Mouse (Mus musculus): Measurements from ENCODE around the gene Ptprn.

Gene Ptprn

GRCm38 (mm10) chr1:75221538-75221937 is 42.8 kb downstream of the Ptprn start:
- DNase-seq: no peak

- no peak for DNase-seq
These were observed 44.8 kb downstream of the Ptprn start, which contains the start of gene Tuba4a for GRCm38 (mm10) chr1:75219531-75219930. Tuba4a (minus strand) TSS chr1:75219865.

DNA sequence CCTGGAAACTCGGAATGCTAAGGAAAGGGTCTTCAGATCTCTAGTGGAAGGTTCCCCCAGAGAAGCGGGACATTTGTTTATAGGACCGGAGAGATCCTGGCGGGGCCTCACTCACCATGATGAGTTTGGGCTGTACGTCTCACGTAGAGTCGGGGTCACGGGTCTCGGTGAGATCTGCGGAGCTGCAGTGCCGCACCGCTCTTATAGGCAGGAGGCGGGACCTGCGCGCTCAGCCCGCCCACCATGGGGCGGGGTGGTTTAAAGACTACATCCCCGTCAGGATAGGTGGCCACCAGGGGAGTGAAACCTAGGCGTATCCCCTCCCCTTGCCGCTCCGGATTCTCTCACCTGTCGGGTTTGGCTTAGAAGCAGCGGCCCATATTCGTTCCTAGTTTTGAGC is 45.2 kb downstream of the Ptprn start:
- peak; percentile 97 for DNase-seq

GRCm38 (mm10) chr1:75218227-75219001 is 45.9 kb downstream of the Ptprn start:
- peak; percentile 90 for DNase-seq

DNA sequence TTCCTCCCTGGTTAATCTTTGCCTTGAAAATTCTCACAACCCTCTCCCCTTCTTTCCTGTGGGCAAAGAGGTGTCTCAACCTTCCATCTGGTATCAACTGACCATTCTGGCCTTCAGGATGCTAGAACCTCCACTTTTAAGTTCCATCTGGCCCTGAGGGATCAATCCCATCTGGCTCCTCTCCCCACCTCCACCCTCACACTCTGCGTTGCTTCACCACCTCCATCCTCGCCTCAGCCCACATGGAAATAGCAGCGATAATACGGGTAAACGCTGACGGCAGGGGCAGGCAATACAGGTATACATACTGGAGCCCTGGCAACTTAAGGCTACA is 46.4 kb downstream of the Ptprn start:
- peak; percentile 57 for DNase-seq

GRCm38 (mm10) chr1:75216797-75217585 is 47.3 kb downstream of the Ptprn start:
- no peak for DNase-seq

DNA sequence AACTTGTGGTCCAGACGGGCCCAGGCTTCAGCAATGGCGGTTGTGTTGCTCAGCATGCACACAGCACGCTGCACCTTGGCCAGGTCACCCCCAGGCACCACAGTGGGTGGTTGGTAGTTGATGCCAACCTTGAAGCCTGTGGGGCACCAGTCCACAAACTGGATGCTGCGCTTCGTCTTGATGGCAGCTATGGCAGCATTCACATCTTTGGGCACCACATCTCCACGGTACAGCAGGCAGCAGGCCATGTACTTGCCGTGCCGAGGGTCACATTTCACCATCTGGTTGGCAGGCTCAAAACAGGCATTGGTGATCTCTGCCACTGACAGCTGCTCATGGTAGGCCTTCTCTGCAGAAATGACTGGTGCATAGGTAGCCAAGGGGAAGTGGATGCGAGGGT is 48.5 kb downstream of the Ptprn start:
- no peak for DNase-seq

DNA sequence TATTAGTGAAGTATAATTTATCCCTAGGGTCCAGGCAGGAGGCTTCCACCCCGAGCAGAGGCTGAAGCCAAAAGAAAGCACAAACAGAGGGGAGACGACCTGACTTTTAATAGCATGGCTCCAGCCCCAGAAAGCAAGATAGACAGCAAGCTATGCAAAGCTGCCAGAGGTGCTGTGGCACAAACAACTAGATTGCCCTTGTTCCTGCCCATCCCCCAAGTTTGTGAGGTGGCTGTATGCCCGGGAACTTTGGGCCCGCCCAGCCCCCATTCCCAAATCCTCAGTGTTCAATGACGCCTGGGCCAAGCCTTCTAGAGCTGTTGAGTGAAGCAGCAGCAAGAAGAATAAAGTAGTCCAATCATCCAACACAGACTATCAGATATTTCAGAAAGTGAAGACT is 49.4 kb downstream of the Ptprn start:
- DNase-seq: no peak

DNA sequence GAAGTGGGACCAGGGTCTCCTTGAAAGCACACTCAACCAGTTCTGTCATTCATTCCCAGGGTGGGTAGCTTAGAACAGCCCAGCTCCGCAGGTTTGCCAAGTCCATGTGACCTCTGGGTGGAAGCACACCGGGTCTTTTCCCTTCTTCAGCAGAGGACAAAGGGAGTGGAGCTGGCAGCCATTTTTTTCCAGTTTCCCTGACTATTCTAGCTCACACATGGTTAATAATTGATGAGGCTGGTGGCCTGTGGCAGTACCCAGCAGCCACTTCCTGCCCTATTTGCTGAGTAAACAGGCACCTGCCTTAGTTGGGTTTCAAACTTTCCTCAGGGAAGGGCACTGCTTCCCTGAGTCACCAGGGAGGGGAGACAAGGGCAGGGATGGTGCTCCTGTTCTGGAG is 49.9 kb downstream of the Ptprn start:
- DNase-seq: no peak

DNA sequence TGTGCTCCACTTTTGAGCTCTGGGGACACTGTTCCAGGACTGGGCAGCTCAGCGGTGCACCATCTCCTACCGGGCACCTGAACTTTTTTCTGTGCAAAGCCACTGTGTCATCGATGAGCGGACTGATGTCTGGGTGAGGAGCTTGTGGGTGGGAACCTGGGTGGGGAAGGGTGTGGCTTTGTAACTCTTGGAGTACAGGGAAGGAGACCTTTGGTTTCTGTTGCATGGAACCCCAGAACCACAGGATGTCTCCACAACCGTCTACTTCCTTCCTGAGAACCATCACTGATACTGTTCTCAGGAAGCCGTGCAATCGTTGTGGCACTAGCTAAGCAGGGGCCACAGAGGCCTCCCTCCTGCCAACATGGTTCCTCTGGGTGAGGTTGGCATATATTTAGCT is 51.2 kb downstream of the Ptprn start:
- no peak for DNase-seq

DNA sequence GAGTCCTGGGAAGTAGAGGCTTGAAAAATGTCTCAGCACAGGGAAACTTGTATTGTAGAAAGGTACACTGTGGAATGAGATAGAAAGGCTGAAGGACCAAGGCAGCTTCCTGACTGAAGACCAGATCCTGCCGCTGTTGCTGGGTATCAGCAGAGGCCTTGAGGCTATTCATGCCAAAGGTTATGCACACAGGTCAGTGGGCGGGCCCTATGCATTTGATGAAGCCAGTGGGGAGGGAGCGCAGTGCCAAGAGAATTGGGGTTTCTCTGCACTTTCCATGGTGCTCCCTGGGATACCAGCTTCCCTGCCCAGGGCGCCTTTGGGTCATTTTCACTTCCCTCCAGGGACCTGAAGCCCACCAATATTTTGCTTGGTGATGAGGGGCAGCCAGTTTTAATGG is 51.8 kb downstream of the Ptprn start:
- DNase-seq: no peak

- no peak for DNase-seq
These were observed 53.1 kb downstream of the Ptprn start for GRCm38 (mm10) chr1:75211141-75211708.

GRCm38 (mm10) chr1:75210136-75211087 is 53.9 kb downstream of the Ptprn start, which contains the start of the genes Glb1l and Stk16:
Glb1l (minus strand) TSS chr1:75210813.
Stk16 (plus strand) TSS chr1:75210838.
- DNase-seq: peak; percentile 91

DNA sequence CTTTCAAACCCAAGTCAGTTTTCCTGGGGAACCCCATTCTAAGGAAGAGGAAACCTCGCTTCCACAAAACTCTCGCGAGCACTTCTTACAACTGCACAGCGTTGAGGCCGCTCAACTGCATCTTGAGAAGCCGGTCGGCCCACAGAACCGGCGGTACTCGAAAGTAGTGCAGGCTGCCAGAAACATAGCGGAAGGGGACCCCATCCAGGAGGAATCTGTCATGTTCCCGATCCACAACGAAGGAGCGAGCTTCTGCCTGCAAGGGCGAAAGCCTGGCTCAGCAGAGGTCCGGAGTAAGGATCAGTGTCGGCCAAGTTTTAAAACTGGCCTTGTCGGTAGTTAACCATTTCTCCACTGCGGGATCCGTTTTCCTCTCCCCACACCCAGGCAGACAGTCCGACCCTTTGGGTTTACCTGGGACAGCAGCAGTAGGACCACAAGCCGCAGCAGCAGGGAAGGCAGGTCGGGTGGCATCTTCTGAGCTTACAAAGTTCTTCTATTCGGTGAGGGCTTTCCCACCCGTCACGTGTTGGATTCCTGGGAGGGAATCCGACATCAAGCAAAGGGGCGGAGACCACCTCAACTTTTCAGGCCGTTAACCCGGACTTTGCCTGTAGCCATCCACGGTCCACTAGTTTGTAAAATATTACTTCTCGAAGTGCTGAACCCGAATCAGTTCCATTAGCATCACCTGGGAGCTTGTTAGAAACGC is 55.2 kb downstream of the Ptprn start:
- no peak for DNase-seq

DNA sequence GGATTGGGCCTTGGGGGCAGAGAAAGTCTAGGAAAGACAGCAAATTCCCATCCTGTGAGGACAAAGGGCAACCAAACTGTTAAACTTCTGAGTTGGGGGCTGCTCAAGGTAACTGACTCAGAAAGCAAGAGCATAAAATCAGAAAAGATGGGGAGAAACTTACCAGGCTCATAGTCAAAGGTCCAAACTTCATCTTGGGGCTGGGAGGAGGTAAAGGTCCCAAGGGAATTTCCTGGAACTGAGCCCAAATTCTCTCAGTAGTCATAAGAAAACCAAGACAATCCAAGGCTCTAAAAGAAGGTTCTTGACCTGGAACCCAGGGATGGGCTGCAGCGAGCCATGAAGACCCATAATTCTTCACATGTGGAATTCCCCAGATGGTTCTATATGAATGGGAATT is 63.1 kb downstream of the Ptprn start:
- no peak for DNase-seq
